Mouse (Mus musculus): ENCODE data around the gene Dcpp3. TPM values are rescaled to one million over a fixed set of nuclear protein-coding genes. Genes with fewer than 3 reads are reported as not detected.
A peak's percentile ranks its signal among the peaks of the same experiment; 100 is the strongest.
"Not testable (repeated sequence)": the region's sequence is repeated elsewhere in the genome, so short reads cannot be mapped to it uniquely, and the experiment has no call there.

Gene Dcpp3
- not detected in 2 replicates for polyA plus RNA-seq (2016; fragmentation: Nextera tagmentation; extraction: Ambion mirVana)

DNA sequence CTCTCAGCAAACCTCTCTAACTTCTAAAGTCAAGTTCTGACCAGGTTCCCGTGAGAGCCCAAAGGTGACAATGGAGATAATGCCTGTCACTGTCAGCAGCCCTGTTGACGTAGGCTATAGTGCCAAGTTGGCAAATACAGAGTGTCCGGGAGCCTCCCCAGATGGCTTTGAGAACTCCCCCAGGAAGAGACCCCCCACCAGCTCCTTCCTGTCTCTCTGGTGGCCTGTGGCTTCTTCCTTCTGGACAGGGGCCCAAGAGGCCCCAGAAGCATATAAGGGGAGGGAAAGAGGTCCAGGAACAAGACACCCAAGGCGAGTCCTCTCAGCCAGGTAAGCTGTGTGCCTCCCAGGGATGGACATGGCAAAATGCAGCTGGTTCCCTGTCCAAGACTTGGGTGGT is at the start of gene Dcpp3:
TSS of gene Dcpp3 (plus strand) at position 301 of the 400 bp plus-strand sequence.
- H3K27ac ChIP-seq; H3K27me3 ChIP-seq (ENCODE audit: low read depth, poor library complexity, severe bottlenecking); H3K4me1 ChIP-seq; H3K9me3 ChIP-seq (replicated peaks); H3K4me3 ChIP-seq; DNase-seq (ENCODE audit: low spot score); H3K36me3 ChIP-seq: not testable (repeated sequence)
- WGBS, result 81% methylated on average over 4 of the region's 4 CpGs

DNA sequence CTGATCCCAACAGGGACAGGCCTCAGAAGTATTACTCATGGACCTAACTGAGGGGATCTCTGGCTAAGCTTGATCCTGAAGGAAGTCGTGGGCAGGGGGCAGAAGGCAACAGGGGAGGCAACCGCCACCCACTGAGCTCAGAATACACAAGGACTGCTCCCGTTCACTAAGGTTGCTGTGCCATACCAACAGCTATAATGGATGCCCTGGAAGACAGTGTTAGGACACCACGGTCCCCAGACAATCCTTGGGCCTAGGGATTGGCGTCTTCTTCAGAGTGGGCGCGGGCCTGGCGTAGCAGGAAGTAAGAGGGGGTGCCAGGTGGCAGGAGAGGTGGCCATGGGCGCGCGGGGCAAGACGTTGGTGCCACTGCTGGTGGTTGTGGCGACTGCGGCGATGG is 49.5 kb upstream of the Dcpp3 start, which contains the start of gene Prss21:
TSS of gene Prss21 (plus strand) at position 301 of the 400 bp plus-strand sequence.
- Histone ChIP-seq H3K4me3 (no peak within 1 kb of the TSS), H3K4me1 (peaks cover 8% of the 10 kb centered on the region; the same call in 1 of the 2 replicates), H3K9me3 (replicated peaks) (no peaks in the 10 kb centered on the region), H3K27ac (no peak within 1 kb of the TSS), H3K27me3 (ENCODE audit: low read depth, poor library complexity, severe bottlenecking) (no peaks in the 10 kb centered on the region), H3K36me3 (no peaks in the 10 kb centered on the region)
- 85% methylated on average over 15 of the region's 15 CpGs for WGBS
- DNase-seq (ENCODE audit: low spot score), result no peak

DNA sequence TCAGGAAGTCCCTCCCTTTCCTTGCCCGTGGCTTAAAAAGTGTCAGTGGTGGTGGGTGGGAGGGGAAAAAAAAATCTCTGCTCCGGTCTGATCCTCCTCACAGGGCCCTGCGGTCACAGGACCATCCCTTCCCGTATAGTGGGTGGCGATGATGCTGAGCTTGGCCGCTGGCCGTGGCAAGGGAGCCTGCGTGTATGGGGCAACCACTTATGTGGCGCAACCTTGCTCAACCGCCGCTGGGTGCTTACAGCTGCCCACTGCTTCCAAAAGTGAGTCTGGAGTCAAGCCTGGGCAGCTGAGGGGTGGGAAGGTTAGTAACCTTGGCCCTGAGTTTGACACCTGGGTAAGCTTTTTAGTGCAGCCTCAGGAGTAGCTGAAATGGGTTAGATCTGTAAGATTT is 48.7 kb upstream of the Dcpp3 start:
- no peak overlapping the region for H3K4me3 ChIP-seq
- peaks cover 8% of the 10 kb centered on the region; the same call in 1 of the 2 replicates for H3K4me1 ChIP-seq
- no peaks in the 10 kb centered on the region for H3K36me3 ChIP-seq
- no peak for DNase-seq (ENCODE audit: low spot score)
- 93% methylated on average over 11 of the region's 11 CpGs for WGBS
- H3K27ac ChIP-seq, result no peak overlapping the region
- no peaks in the 10 kb centered on the region for H3K27me3 ChIP-seq (ENCODE audit: low read depth, poor library complexity, severe bottlenecking)
- H3K9me3 ChIP-seq (replicated peaks), result no peaks in the 10 kb centered on the region

DNA sequence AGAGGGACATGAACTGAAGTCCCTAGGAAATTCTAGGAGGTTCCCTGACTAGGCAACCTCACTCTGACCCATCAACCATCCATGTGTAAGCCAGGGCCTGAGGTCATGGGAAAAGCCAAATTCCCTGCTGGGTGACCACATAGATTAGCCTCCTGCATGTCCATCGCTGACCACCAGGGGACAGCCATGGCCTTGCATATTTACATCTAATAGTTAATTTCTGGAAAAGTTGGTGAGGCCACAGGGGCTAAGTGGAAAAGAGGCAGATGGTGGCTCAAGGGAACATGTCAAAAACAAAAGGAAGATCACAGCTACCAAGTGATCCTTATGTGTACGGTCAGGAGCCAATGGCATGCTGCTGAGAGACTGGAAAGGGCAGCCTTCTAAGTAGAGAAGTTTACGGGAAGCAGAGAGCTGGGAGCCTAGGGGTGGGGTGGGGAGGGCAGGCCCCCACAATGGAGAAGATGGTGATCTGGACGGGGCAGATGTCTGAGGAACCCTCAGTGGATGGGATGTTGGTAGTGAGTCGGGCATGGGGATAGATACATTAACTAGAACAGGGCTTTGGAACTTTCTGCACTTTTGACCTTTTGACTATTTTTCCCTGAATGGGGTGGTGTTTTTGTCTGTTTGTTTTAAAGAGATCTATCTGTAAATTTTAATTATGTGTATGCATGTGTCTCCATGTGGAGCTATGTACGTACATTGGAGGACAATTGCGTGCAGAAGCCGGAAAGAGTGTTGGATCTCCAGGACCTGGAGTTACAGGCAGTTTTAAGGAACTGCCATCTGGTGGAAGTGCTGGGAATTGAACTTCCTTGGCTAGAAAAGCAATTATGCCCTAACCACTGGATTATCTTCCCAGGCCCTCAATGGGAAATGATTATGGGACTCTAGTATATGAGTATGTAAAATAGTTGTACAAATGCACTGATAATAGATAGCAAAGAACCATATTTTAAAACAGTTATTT is 43.1 kb upstream of the Dcpp3 start:
- no peaks in the 10 kb centered on the region for H3K9me3 ChIP-seq (replicated peaks)
- DNase-seq (ENCODE audit: low spot score), result peak; percentile 63
- H3K36me3 ChIP-seq, result no peaks in the 10 kb centered on the region
- peaks cover 13% of the 10 kb centered on the region for H3K4me1 ChIP-seq
- no peaks in the 10 kb centered on the region for H3K27me3 ChIP-seq (ENCODE audit: low read depth, poor library complexity, severe bottlenecking)
- no peak overlapping the region for H3K4me3 ChIP-seq
- no peak overlapping the region for H3K27ac ChIP-seq
- 54% methylated on average over 8 of the region's 8 CpGs for WGBS

DNA sequence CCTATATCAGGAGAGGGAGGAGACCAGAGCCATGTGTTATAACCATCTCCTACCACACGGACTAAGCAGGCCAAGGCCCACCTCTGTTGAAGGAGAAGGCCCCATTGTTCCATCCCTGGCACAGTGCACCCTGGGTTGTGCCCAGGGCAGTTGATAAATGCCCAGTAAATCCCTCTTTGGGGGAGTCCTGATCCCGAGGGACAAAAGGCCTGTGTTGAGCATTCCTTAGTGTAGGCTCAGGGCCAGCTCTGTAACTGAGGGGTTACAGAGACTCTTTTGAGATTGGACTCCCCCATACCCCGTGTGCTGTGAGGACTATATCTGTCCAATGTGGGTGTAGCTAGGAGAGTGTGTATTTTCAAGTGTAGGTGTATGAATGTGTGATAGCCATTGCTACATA is 40.5 kb upstream of the Dcpp3 start:
- H3K27me3 ChIP-seq (ENCODE audit: low read depth, poor library complexity, severe bottlenecking), result no peaks in the 10 kb centered on the region
- H3K36me3 ChIP-seq, result no peaks in the 10 kb centered on the region
- peaks cover 5% of the 10 kb centered on the region; the same call in 1 of the 2 replicates for H3K4me1 ChIP-seq
- no peak overlapping the region for H3K4me3 ChIP-seq
- WGBS, result 75% methylated on average over 3 of the region's 3 CpGs
- no peaks in the 10 kb centered on the region for H3K9me3 ChIP-seq (replicated peaks)
- H3K27ac ChIP-seq, result no peak overlapping the region
- DNase-seq (ENCODE audit: low spot score), result no peak

DNA sequence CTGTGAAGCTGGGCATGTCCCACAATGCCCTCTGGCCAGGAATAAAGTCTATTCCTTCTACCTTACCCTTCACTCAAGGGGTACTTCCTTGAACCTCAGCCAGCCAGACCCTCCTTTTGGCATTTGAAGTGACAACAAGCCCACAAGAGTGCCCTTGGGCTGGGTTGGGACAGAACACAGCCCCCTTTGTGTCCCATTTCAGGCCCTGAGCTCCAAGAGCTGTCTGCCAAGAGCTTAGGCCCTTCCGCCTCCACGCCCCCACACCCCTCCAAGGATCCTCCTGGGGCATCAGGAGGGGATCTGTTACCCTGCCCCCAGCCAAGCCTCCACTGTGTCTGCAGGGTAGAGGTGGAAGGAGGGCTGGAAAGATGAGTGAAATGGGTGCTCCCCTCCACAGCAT is 40.1 kb upstream of the Dcpp3 start:
- no peaks in the 10 kb centered on the region for H3K36me3 ChIP-seq
- DNase-seq (ENCODE audit: low spot score), result no peak
- WGBS, result 84% methylated on average over 2 of the region's 2 CpGs

DNA sequence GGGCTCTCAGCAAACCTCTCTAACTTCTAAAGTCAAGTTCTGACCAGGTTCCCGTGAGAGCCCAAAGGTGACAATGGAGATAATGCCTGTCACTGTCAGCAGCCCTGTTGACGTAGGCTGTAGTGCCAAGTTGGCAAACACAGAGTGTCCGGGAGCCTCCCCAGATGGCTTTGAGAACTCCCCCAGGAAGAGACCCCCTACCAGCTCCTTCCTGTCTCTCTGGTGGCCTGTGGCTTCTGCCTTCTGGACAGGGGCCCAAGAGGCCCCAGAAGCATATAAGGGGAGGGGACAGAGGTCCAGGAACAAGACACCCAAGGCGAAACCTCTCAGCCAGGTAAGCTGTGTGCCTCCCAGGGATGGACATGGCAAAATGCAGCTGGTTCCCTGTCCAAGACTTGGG is 36.7 kb upstream of the Dcpp3 start, which contains the start of the genes Dcpp1 and Dcpp2:
TSS of gene Dcpp1 (plus strand) at position 301 of the 400 bp plus-strand sequence.
TSS of gene Dcpp2 (plus strand) at position 305 of the 400 bp plus-strand sequence.
- H3K4me3 ChIP-seq; DNase-seq (ENCODE audit: low spot score); H3K27ac ChIP-seq; H3K4me1 ChIP-seq; H3K9me3 ChIP-seq (replicated peaks); H3K36me3 ChIP-seq; H3K27me3 ChIP-seq (ENCODE audit: low read depth, poor library complexity, severe bottlenecking): not testable (repeated sequence)
- 88% methylated on average over 4 of the region's 4 CpGs for WGBS

More for the DNA sequence above, 40.1 kb upstream of the Dcpp3 start:
- no peak overlapping the region for H3K4me3 ChIP-seq
- peaks cover 5% of the 10 kb centered on the region; the same call in 1 of the 2 replicates for H3K4me1 ChIP-seq
- no peaks in the 10 kb centered on the region for H3K27me3 ChIP-seq (ENCODE audit: low read depth, poor library complexity, severe bottlenecking)
- H3K9me3 ChIP-seq (replicated peaks), result no peaks in the 10 kb centered on the region
- H3K27ac ChIP-seq, result no peak overlapping the region

DNA sequence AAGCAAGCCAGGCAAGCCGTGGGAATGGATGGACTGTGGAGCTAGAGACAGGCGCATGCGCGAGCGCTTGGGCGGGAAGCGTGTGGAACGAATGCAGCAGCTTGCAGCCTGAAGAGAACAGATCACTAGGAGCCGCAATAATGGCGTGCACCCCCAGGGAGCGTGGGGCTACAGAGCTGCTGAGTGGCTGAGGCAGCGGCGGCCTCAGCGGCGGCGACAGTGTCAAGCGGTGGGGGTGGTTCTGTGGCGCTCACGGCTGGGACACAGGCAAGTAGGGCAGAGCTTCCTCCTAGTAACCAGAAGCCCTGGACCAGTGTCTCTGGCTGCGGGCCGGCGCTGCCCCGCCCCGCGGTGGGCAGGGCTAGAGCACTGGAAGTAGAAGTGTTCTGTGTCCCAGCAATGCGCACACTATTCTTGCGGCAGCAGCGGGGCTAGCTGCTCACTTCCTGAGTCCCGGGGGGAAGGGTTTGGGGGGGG is 7.3 kb downstream of the Dcpp3 start:
- WGBS, result under 1% methylated on average over 29 of the region's 29 CpGs
- Histone ChIP-seq H3K4me3 (peak overlapping the region; percentile 65), H3K36me3 (no peaks in the 10 kb centered on the region), H3K9me3 (replicated peaks) (no peaks in the 10 kb centered on the region), H3K4me1 (peaks cover 17% of the 10 kb centered on the region), H3K27ac (peak overlapping the region; percentile 95), H3K27me3 (ENCODE audit: low read depth, poor library complexity, severe bottlenecking) (no peaks in the 10 kb centered on the region)
- DNase-seq (ENCODE audit: low spot score), result peak; percentile 94

DNA sequence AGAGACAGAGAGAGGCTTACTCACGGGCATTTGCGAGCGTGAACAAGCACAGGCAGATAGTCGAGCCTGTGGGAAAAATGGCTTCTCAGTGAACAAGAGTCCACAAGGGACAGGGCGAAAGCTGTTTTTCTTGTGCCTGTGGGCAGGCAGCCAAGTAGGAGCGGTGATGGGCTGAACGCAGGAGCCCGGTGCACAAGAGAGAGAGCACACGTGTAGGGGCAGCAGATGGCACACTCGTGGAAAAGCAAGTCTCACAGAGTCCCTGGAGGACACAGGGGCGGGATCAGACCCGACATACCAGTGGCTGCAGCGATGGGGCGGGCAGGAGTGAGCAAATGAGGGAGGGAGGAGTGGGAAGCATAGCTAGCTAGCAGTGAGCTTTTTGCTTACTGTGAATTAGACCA is 7.8 kb downstream of the Dcpp3 start:
- H3K36me3 ChIP-seq, result no peaks in the 10 kb centered on the region
- 1% methylated on average over 14 of the region's 14 CpGs for WGBS
- no peaks in the 10 kb centered on the region for H3K9me3 ChIP-seq (replicated peaks)
- peak; percentile 74 for DNase-seq (ENCODE audit: low spot score)
- H3K27ac ChIP-seq, result peak overlapping the region; percentile 95
- peak overlapping the region; percentile 65 for H3K4me3 ChIP-seq
- peaks cover 17% of the 10 kb centered on the region for H3K4me1 ChIP-seq
- no peaks in the 10 kb centered on the region for H3K27me3 ChIP-seq (ENCODE audit: low read depth, poor library complexity, severe bottlenecking)

DNA sequence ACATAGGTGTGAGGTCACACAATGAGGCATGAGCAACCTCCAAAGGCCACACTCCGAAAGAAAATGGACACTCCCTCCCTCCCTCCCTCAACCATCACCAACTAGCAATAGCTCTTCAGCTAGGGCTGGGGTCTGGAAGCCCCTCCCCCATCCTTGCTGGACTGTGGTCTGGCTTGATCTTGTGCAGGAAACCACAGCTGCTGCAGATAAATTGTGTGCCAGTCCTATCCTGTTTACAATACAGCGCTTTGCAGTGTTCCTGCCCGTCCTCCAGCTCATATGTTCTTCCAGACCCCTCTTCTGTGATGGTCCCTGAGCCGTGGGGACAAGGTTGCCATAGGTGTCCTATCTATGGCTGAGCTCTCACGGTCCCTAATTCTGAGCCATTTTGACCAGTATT is 13.9 kb downstream of the Dcpp3 start:
- Histone ChIP-seq H3K4me3 (no peak overlapping the region), H3K27me3 (ENCODE audit: low read depth, poor library complexity, severe bottlenecking) (no peaks in the 10 kb centered on the region), H3K9me3 (replicated peaks) (no peaks in the 10 kb centered on the region), H3K4me1 (no peaks in the 10 kb centered on the region), H3K36me3 (no peaks in the 10 kb centered on the region), H3K27ac (no peak overlapping the region)
- WGBS, result 79% methylated on average over 5 of the region's 5 CpGs
- DNase-seq (ENCODE audit: low spot score), result no peak

DNA sequence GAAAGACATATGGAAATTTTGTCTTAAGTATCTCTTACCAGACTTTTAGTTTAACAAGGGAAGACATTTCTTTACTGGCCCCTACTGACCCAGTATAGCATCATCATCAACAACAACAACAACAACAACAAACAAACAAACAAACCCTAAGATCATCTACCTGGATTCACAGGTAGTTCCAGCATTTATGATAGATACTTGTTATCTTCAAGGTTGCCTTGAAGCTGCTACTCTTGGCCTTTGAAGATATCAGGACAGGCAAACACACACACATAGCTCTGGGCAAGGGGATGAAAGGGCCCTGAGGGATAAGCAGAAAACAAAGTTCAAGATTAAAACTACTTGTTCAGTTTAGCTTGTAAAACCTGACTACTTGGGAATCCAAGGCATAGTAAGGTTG is 24.1 kb downstream of the Dcpp3 start, which contains the start of gene Sbp:
TSS of gene Sbp (plus strand) at position 301 of the 400 bp plus-strand sequence.
- Histone ChIP-seq H3K36me3 (no peaks in the 10 kb centered on the region), H3K4me3 (no peak within 1 kb of the TSS), H3K27ac (no peak within 1 kb of the TSS), H3K9me3 (replicated peaks) (no peaks in the 10 kb centered on the region), H3K4me1 (no peaks in the 10 kb centered on the region), H3K27me3 (ENCODE audit: low read depth, poor library complexity, severe bottlenecking) (no peaks in the 10 kb centered on the region)
- no peak for DNase-seq (ENCODE audit: low spot score)

DNA sequence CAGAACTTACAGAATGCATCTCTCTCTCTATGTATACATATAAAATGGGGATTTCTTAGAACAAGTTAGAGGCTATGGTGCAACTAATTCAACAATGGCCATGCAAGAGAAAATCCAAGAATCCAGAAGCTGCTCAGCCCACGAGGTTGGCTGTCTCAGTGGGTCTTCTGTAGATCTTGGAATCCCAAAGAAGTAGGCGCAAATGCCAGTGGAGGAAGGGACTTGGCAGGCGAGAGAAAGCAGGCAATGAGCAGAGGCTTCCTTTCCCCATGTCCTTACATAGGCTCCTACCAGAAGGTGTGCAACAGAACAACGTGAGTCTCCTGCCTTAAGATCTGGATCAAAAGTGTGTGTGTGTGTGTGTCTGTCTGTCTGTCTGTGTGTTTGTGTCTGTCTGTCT is 30.2 kb downstream of the Dcpp3 start:
- not testable (repeated sequence) for H3K27me3 ChIP-seq (ENCODE audit: low read depth, poor library complexity, severe bottlenecking); H3K36me3 ChIP-seq; DNase-seq (ENCODE audit: low spot score); H3K4me1 ChIP-seq; H3K9me3 ChIP-seq (replicated peaks); H3K4me3 ChIP-seq; H3K27ac ChIP-seq
- 78% methylated on average over 4 of the region's 4 CpGs for WGBS

DNA sequence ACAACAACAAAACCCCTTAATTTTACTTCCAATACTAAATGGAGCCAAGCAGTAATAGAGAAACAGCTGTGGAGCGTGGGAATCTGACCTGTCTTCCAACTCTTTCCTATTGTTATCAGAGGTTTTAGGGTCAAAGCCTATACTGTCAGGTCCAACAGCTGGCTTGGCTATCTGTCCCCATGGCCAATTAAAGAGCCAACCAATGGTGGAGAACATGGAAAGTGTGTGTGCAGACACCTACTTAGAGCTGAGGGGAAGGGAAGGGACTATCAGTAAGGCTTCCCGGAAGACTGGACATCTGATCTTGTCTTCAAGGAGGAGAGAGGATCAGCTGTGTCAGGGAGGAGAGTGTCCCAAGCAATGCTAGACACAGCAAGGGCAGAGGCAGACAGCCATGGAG is 31.8 kb downstream of the Dcpp3 start:
- 91% methylated on average over 2 of the region's 2 CpGs for WGBS
- H3K4me3 ChIP-seq, result no peak overlapping the region
- H3K27ac ChIP-seq, result no peak overlapping the region
- H3K27me3 ChIP-seq (ENCODE audit: low read depth, poor library complexity, severe bottlenecking), result no peaks in the 10 kb centered on the region
- H3K4me1 ChIP-seq, result no peaks in the 10 kb centered on the region
- no peaks in the 10 kb centered on the region for H3K9me3 ChIP-seq (replicated peaks)
- no peaks in the 10 kb centered on the region for H3K36me3 ChIP-seq
- no peak for DNase-seq (ENCODE audit: low spot score)

Measured in limb, embryonic 10.5 days (tissue).